Mouse (Mus musculus) mouse embryonic stem cell (cell line): ENCODE data around the gene 4930503B20Rik.

ENCODE experiments used
- in situ Hi-C, 2 experiments: fragments of 300-500 bp; cut with MboI; formaldehyde crosslinking; loops; 1 replicate in 1 of 2; 3 replicates in 1 of 2; pipeline ENCODE4 v1.14.3; 2019 to 2020; ENCODE audit warnings: low sequenced_read_pairs in 2 of 2, low pct_unique_long_range_greater_than_20kb in 1 of 2, mixed read lengths in 1 of 2; ENCODE audit not compliant: unreplicated experiment in 1 of 2

4930503B20Rik gene

GRCm38 (mm10) chr3:146657433-146657832, 6.3 kb upstream of the 4930503B20Rik start:
- in situ Hi-C loops, result no loop called here

DNA sequence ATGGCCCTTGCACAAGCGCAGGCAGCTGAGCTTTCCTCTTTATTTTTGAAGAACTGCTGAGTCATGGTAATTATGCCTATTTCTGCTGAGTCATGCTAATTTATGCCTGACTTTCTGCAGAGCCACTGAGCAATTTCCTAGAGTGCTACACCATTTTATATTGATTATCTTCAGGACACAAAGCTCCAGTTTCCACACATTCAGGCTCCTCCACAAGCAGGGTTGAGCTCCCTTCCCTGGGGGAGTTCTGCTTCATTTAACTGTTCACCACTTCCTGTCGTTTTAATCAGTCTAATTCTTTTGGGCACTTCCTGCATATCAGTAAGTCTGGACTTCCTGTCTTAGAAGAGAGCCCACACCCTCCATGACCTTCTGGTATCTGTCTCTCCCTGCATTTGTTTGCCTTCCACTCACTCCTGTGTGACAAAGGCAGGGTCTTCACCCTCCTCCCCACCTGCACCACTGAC, 4.0 kb upstream of the 4930503B20Rik start:
- in situ Hi-C loops, result no loop called here

DNA sequence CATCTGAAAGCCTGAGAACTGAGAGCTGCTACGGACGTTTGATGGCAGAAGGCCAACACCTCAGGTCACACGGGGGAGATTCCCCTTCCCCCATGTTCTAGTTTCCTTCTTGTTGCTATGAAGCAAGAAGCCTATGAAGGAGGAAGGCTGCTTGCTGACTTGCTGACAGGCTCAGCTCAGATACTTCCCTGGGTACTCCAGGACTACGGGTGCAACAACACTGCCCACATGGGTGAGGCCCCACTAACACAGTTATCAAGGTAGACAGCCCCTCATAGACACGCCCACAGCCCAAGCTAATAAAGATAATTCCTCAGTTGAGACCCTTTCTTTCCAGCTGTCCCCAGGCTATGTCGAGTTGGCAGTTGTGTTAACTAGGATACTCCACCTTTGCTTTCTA, 2.6 kb upstream of the 4930503B20Rik start:
- in situ Hi-C loops, result no loop called here

DNA sequence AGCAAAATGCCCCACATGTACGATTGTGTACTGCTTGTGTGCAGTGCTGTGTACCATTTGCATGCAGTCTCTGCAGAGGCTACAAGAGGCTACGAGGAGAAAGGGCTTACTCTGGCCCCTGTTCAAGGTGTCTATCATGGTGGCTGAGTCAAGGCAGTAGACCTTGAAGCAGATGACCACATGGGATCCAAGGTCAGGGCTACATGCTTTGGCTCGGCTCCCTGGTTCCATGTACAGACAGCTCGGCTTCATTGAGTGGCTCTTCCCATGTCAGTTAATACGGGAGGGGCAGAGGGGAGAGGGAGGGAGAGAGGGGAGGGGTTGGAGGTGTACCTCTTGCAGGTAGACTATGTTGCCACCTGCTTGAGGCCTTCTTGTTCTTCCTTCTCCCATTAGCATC, 1.3 kb upstream of the 4930503B20Rik start:
- in situ Hi-C loops, result no loop called here

- in situ Hi-C loops, result no loop called here
Observed at GRCm38 (mm10) chr3:146650716-146651115, 401 bp downstream of the 4930503B20Rik start.

DNA sequence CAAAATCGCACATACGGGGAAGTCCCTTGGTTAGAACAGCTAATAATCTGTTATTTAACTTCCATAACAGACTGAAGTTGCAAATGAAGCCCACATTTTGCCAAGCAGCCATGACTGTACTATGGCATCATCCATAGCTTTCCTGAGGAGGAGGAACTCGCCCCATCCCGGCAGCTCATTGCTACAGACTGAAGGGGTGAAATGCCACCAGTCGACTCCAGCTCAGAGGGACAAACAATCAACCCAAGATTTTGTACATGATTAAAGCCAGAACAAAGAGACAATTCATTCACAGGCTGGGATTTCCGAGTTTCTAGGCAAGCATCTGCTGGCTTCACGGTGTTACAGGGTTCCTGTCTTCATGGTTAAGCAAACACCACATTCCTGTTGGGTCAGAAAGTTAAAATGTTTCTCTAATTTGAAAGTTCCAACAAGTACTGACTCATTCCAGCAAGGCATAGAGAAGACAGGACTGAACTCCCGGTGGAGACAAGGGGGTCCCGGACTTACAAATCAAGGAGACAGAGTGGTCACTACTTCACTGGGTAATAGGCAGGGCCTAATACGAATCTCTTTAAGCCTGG, 1.7 kb downstream of the 4930503B20Rik start:
- in situ Hi-C loops, result no loop called here

DNA sequence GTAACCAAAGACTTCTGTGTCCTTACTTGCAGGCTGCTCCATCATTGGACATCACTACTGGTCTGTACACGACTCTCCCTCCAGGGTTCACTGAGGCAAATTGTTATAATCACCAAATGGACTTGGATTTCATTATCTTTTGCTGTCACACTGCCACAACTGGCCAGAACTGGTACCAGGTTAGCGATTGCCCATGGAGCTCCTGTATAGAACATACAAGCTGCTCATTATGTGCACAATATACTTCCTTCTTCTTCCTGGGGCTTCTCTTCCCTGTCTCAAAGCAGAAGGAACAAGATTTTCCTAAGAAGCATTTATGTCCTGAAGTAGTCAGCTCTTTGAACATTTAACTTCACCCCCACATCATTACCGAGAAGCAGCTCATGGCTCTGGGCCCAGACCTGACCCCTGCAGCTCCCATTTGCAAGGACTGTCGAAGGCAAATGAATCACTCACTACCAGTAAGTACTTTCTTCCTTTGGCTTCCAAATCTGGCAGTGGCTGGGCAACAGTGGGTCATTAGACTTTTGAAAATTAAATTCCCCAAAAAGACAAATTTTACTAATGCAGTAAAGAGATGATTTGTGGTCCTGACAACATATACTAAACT, 9.2 kb downstream of the 4930503B20Rik start:
- in situ Hi-C loops, result no loop called here

DNA sequence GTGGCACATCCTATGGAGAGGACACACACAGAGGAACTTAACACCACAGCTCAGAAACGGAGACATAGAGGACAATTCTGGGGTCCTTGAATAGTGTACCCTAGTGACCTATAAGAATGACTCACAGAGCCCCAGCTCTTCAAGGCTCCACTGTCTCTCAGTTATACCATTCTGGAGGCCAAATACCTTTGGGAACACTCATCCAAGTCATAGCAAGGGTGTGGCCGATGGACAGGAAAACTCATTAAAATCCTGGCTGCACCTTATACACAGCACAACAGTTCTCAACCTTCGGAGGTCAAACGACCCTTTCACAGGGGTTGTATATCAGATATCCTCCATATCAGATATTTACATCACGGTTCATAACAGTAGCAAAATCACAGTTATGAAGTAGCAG, 18.6 kb downstream of the 4930503B20Rik start:
- in situ Hi-C loops, result no loop called here

DNA sequence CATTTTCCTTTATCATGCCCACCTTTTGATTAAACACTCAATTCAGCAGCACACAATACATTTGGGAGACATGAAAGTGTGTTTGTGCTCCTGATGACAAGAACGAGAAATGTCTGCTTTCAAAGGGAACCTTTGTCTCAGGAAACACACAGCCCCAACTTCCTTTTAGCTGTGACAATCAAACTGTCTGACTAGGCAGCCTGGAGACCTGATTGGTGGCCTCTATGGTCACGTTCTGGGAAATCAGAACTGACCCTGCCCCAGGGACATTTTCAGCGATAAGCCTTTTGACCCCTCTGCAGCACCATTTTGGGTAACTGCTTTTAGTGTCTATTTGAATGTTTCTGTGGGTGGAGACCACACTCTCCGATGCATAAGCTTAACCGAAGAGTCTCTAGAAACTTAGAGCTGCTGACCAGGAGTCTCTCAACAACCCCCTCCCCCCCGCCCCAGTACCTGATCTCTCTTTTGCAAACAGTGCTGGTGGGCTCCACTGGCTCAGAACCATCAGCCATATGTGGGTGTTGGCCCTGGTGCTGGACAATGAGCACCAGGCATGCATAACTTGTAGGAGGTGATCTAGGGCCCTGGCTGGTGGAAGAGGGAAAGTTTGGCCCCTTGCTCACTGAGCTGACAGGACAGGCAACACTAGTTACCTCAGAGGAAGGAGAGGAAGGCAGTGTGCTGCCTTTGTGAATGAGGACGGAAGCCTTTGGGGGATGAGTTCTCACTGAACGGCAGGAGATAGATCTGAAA, 22.7 kb downstream of the 4930503B20Rik start:
- in situ Hi-C loops, result no loop called here

GRCm38 (mm10) chr3:146625766-146626165, 25.4 kb downstream of the 4930503B20Rik start:
- in situ Hi-C loops, result no loop called here

DNA sequence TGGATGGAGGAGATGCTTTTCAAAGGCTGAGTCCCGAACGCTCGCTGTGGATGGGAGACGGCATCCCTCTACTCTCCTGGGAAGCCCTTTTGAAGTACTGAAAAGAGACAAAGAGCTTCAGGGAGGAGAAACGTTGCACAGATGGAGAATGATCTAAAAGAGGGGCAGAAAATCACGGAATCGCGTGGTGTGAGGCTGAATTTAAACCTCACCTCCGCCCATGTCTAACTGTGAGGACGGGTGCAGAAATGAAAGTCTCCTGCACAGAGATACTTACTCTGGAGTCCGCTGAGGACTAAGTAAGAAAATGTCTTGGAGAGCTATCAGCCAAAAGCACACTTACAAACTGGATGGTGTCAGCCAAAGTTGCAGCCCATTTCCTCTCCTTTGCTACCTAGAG, 29.2 kb downstream of the 4930503B20Rik start:
- in situ Hi-C loops, result no loop called here

DNA sequence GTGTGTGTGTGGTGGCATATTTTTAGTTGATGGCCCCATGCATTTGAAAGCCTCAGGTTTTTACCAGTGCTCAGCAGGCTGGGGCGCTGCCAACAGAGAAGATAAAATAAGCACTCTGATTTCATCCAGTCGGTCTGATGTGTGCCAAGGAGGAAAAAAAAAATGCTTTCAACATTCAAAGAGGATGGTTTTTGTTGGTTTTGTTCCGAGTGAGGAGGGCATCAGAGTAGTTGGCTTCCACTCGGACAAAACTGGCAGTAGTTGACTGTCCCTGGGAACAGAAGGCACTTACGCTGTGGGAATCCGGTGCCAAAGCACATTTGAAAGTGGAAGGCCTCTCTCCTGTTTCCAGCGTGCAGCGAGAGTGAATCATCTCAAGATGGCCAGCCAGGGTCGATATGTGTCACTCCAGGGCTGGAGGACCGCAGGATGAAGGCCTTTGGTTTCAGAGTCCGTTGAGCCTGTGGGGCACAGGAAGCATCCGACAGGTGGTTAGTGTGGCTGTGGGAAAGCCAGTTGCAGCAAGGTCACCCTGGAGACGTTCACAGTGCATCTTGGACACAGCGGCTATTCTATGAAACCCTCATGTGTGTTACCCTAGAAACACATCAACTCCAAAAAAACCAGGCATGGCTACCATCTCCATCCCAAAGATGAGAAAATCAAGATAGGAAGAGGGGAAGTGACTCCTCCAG, 30.4 kb downstream of the 4930503B20Rik start:
- in situ Hi-C loops, result no loop called here

GRCm38 (mm10) chr3:146620101-146620500, 31.0 kb downstream of the 4930503B20Rik start:
- in situ Hi-C loops, result no loop called here

DNA sequence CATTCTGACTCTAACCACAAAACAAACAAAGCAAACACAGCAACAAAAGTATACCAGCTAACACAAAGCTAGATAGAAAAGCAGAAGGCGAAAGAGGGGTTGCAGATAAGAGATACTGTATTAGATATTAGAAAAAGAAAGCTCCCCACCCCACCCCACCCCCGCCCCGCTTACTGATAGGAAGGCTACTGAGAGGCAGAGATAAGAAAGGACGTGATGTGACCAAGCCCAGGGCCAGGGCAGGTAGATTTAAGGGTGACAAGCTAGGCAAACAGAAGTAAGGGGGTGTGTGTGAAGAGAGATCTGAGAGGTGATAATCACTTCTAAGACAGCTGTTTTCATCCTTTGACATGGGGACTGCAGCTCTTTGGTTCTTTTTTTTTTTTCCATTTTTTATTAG, 32.8 kb downstream of the 4930503B20Rik start:
- in situ Hi-C loops, result no loop called here

- in situ Hi-C loops, result no loop called here
Observed at GRCm38 (mm10) chr3:146617946-146618345, 33.2 kb downstream of the 4930503B20Rik start.

- in situ Hi-C loops, result no loop called here
Observed at GRCm38 (mm10) chr3:146616533-146617283, 34.4 kb downstream of the 4930503B20Rik start.

- in situ Hi-C loops, result no loop called here
Observed at GRCm38 (mm10) chr3:146615496-146615895, 35.6 kb downstream of the 4930503B20Rik start, which contains the start of gene Dnase2b. TSS of gene Dnase2b (minus strand) at chr3:146615596.

GRCm38 (mm10) chr3:146611821-146612220, 39.3 kb downstream of the 4930503B20Rik start:
- in situ Hi-C loops, result no loop called here
